Mouse (Mus musculus) stomach, embryonic 15.5 days (tissue): ENCODE measurements at regions not wholly inside any gene's neighbourhood (a gene's known extent, or its start where the extent isn't known, plus 50 kb on each side); places are given as distances from the start of the nearest gene placed in this dataset.

ENCODE experiments used
- ATAC-seq: fragments of 200-750 bp; cut with Nextera tagmentation; 2 replicates; pipeline ENCODE4 v1.8.0; 2017; ENCODE audit warnings: low read depth, moderate number of reproducible peaks, moderate TSS enrichment; ENCODE audit not compliant: insufficient read depth, low FRiP score
- H3K27ac ChIP-seq: fragments of 300-500 bp; sonication (generic); 2 replicates; pipeline ENCODE4 v1.5.1; 2015; ENCODE audit warnings: mild to moderate bottlenecking, inconsistent platforms
- H3K27me3 ChIP-seq: fragments of 300-500 bp; sonication (generic); replicated peaks from 2 replicates; pipeline ENCODE4 v1.6.1; 2015; ENCODE audit warnings: inconsistent platforms
- H3K36me3 ChIP-seq: fragments of 300-500 bp; sonication (generic); 2 replicates; pipeline ENCODE4 v1.6.1; 2015; ENCODE audit warnings: inconsistent platforms
- H3K4me1 ChIP-seq: fragments of 300-500 bp; sonication (generic); 2 replicates; pipeline ENCODE4 v1.6.1; 2015; ENCODE audit warnings: inconsistent platforms
- H3K4me2 ChIP-seq: fragments of 300-500 bp; sonication (generic); 2 replicates; pipeline ENCODE4 v1.6.1; 2015; ENCODE audit warnings: mild to moderate bottlenecking, inconsistent platforms
- H3K4me3 ChIP-seq: fragments of 300-500 bp; sonication (generic); replicated peaks from 2 replicates; pipeline ENCODE4 v1.5.1; 2015; ENCODE audit warnings: inconsistent platforms
- H3K9ac ChIP-seq: fragments of 300-500 bp; sonication (generic); 2 replicates; pipeline ENCODE4 v1.6.1; 2015; ENCODE audit warnings: inconsistent platforms
- H3K9me3 ChIP-seq: fragments of 300-500 bp; sonication (generic); 2 replicates; pipeline ENCODE4 v1.6.1; 2016; ENCODE audit warnings: inconsistent platforms
- WGBS: fragments of 180-500 bp; shearing (Covaris S2); methylation state at CpG from one replicate; pipeline ENCODE4 v1.1.7; 2015; 5-methylcytosine and 5-hydroxymethylcytosine counted together

GRCm38 (mm10) chr9:43965171-43965570 is 78.0 kb upstream of the Thy1 start:
- Histone ChIP-seq H3K4me3 (no peak overlapping the region), H3K4me1 (no peaks in the 10 kb centered on the region), H3K9ac (no peak overlapping the region), H3K9me3 (no peaks in the 10 kb centered on the region), H3K36me3 (no peaks in the 10 kb centered on the region), H3K27me3 (0 out of 2 replicates have a peak, but pooled peaks cover 2% of the 10 kb centered on the region), H3K27ac (no peak overlapping the region), H3K4me2 (no peak overlapping the region)
- 33% methylated on average over 4 of the region's 4 CpGs for WGBS
- no peak for ATAC-seq

- no peak for ATAC-seq
- no peaks in the 10 kb centered on the region for H3K36me3 ChIP-seq
- H3K4me2 ChIP-seq: no peak overlapping the region
- H3K4me1 ChIP-seq: no peaks in the 10 kb centered on the region
- H3K27ac ChIP-seq: no peak overlapping the region
- no peak overlapping the region for H3K4me3 ChIP-seq
- 78% methylated on average over 5 of the region's 5 CpGs for WGBS
- no peak overlapping the region for H3K9ac ChIP-seq
- 0 out of 2 replicates have a peak, but pooled peaks cover 2% of the 10 kb centered on the region for H3K27me3 ChIP-seq
- H3K9me3 ChIP-seq: no peaks in the 10 kb centered on the region
These were observed 77.4 kb upstream of the Thy1 start for GRCm38 (mm10) chr9:43965811-43966210.

- 40% methylated on average over 9 of the region's 9 CpGs for WGBS
- no peaks in the 10 kb centered on the region for H3K36me3 ChIP-seq
- H3K4me3 ChIP-seq: no peak overlapping the region
- H3K27me3 ChIP-seq: 0 out of 2 replicates have a peak, but pooled peaks cover under 1% of the 10 kb centered on the region
- H3K9ac ChIP-seq: no peak overlapping the region
- H3K27ac ChIP-seq: no peak overlapping the region
- no peak for ATAC-seq
- H3K9me3 ChIP-seq: no peaks in the 10 kb centered on the region
- no peaks in the 10 kb centered on the region for H3K4me1 ChIP-seq
- no peak overlapping the region for H3K4me2 ChIP-seq
These were observed 73.0 kb upstream of the Thy1 start for GRCm38 (mm10) chr9:43970043-43970795.

GRCm38 (mm10) chr9:43970858-43971257 is 72.3 kb upstream of the Thy1 start:
- Histone ChIP-seq H3K9me3 (no peaks in the 10 kb centered on the region), H3K27ac (no peak overlapping the region), H3K4me1 (no peaks in the 10 kb centered on the region), H3K9ac (no peak overlapping the region), H3K27me3 (no peaks in the 10 kb centered on the region), H3K4me2 (no peak overlapping the region), H3K4me3 (no peak overlapping the region), H3K36me3 (no peaks in the 10 kb centered on the region)
- 52% methylated on average over 3 of the region's 3 CpGs for WGBS
- ATAC-seq: no peak

GRCm38 (mm10) chr9:43972290-43972689 is 70.9 kb upstream of the Thy1 start:
- WGBS: 12% methylated on average over 3 of the region's 3 CpGs

GRCm38 (mm10) chr9:43975405-43975804 is 67.8 kb upstream of the Thy1 start:
- Histone ChIP-seq H3K4me3 (no peak overlapping the region), H3K27me3 (no peaks in the 10 kb centered on the region), H3K27ac (no peak overlapping the region), H3K36me3 (no peaks in the 10 kb centered on the region), H3K4me2 (no peak overlapping the region), H3K9me3 (no peaks in the 10 kb centered on the region), H3K9ac (no peak overlapping the region), H3K4me1 (no peaks in the 10 kb centered on the region)
- 56% methylated on average over 2 of the region's 2 CpGs for WGBS
- no peak for ATAC-seq

More at GRCm38 (mm10) chr9:43972290-43972689, 70.9 kb upstream of the Thy1 start:
- Histone ChIP-seq H3K9ac (no peak overlapping the region), H3K36me3 (no peaks in the 10 kb centered on the region), H3K27ac (no peak overlapping the region), H3K27me3 (no peaks in the 10 kb centered on the region), H3K4me1 (no peaks in the 10 kb centered on the region), H3K4me2 (no peak overlapping the region), H3K9me3 (no peaks in the 10 kb centered on the region), H3K4me3 (no peak overlapping the region)
- ATAC-seq: no peak

GRCm38 (mm10) chr9:43976366-43976765 is 66.8 kb upstream of the Thy1 start:
- Histone ChIP-seq H3K9me3 (no peaks in the 10 kb centered on the region), H3K4me3 (no peak overlapping the region), H3K27ac (no peak overlapping the region), H3K4me2 (no peak overlapping the region), H3K36me3 (no peaks in the 10 kb centered on the region), H3K27me3 (no peaks in the 10 kb centered on the region), H3K4me1 (no peaks in the 10 kb centered on the region), H3K9ac (no peak overlapping the region)
- 80% methylated on average over 5 of the region's 5 CpGs for WGBS
- ATAC-seq: no peak

- no peaks in the 10 kb centered on the region for H3K36me3 ChIP-seq
- no peaks in the 10 kb centered on the region for H3K27me3 ChIP-seq
- no peak for ATAC-seq
- no peak overlapping the region for H3K4me2 ChIP-seq
- H3K4me1 ChIP-seq: no peaks in the 10 kb centered on the region
- H3K4me3 ChIP-seq: no peak overlapping the region
- no peak overlapping the region for H3K27ac ChIP-seq
- 76% methylated on average over 3 of the region's 3 CpGs for WGBS
- no peak overlapping the region for H3K9ac ChIP-seq
- H3K9me3 ChIP-seq: no peaks in the 10 kb centered on the region
These were observed 65.4 kb upstream of the Thy1 start for GRCm38 (mm10) chr9:43977773-43978172.

GRCm38 (mm10) chr9:43981376-43981775 is 61.8 kb upstream of the Thy1 start:
- Histone ChIP-seq H3K27ac (no peak overlapping the region), H3K9ac (no peak overlapping the region), H3K9me3 (no peaks in the 10 kb centered on the region), H3K4me1 (no peaks in the 10 kb centered on the region), H3K27me3 (no peaks in the 10 kb centered on the region), H3K36me3 (no peaks in the 10 kb centered on the region), H3K4me2 (no peak overlapping the region), H3K4me3 (no peak overlapping the region)
- whole genome bisulfite sequencing: 32% methylated on average over 8 of the region's 8 CpGs
- ATAC-seq: peak; percentile 50; the same call in 1 of the 2 replicates

- Histone ChIP-seq H3K4me2 (no peak overlapping the region), H3K9ac (no peak overlapping the region), H3K27me3 (no peaks in the 10 kb centered on the region), H3K4me1 (no peaks in the 10 kb centered on the region), H3K4me3 (no peak overlapping the region), H3K36me3 (no peaks in the 10 kb centered on the region), H3K9me3 (no peaks in the 10 kb centered on the region), H3K27ac (no peak overlapping the region)
- 70% methylated on average over 5 of the region's 5 CpGs for WGBS
- no peak for ATAC-seq
These were observed 60.8 kb upstream of the Thy1 start for GRCm38 (mm10) chr9:43982359-43982889.

- ATAC-seq: no peak
- Histone ChIP-seq H3K4me1 (no peaks in the 10 kb centered on the region), H3K4me2 (no peak overlapping the region), H3K9me3 (no peaks in the 10 kb centered on the region), H3K4me3 (no peak overlapping the region), H3K9ac (no peak overlapping the region), H3K27me3 (no peaks in the 10 kb centered on the region), H3K36me3 (no peaks in the 10 kb centered on the region), H3K27ac (no peak overlapping the region)
- WGBS: 57% methylated on average over 2 of the region's 2 CpGs
These were observed 60.0 kb upstream of the Thy1 start for GRCm38 (mm10) chr9:43983220-43983619.

GRCm38 (mm10) chr9:43984181-43985062 is 58.8 kb upstream of the Thy1 start:
- Histone ChIP-seq H3K4me3 (no peak overlapping the region), H3K4me2 (no peak overlapping the region), H3K9me3 (no peaks in the 10 kb centered on the region), H3K4me1 (0 out of 2 replicates have a peak, but pooled peaks cover 2% of the 10 kb centered on the region), H3K36me3 (no peaks in the 10 kb centered on the region), H3K27ac (no peak overlapping the region), H3K27me3 (no peaks in the 10 kb centered on the region), H3K9ac (no peak overlapping the region)
- ATAC-seq: no peak
- 36% methylated on average over 8 of the region's 8 CpGs for WGBS
